Mouse (Mus musculus) ES-E14 (cell line): ENCODE results near the gene Pi4kb.
"Not testable (repeated sequence)": the region's sequence is repeated elsewhere in the genome, so short reads cannot be mapped to it uniquely, and the experiment has no call there.

Source experiments
- CHD2 ChIP-seq: IDR thresholded peaks from 2 replicates; pipeline ENCODE4 v1.6.1; 2014; ENCODE audit warnings: mild to moderate bottlenecking, low read depth, low read length, inconsistent platforms
- HCFC1 ChIP-seq: IDR thresholded peaks from 2 replicates; pipeline ENCODE4 v1.6.1; 2012; ENCODE audit warnings: low read length, inconsistent platforms, borderline replicate concordance; ENCODE audit not compliant: insufficient read depth
- MAFK ChIP-seq: IDR thresholded peaks from 2 replicates; pipeline ENCODE4 v1.6.1; 2014; ENCODE audit warnings: mild to moderate bottlenecking, low read depth, low read length, inconsistent platforms; ENCODE audit not compliant: insufficient read depth
- ZNF384 ChIP-seq: IDR thresholded peaks from 2 replicates; pipeline ENCODE4 v1.6.1; 2012; ENCODE audit warnings: low read depth, low read length, inconsistent platforms

DNA sequence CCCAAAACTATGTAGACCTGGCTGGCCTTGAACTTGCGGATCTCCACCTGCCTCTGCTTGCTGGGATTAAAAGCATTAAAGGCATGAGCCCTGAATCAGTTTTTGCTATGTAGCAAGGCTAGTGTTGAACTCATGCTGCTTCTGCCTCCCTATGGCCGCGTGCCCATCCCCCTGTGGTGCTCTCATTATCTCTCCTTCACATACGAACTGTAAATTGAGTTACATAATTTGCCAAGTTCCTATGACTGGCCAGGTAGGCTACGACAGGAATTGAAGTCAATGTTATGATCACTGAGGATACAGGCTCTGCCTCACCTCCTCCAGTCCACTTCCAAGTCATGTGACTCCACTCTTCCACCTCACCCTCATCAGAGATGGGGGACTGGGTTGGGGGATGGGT is 38.4 kb upstream of the Pi4kb start:
- not testable (repeated sequence) for TF ChIP-seq HCFC1, CHD2, ZNF384, MAFK
